Mouse (Mus musculus) liver, embryonic 13.5 days (tissue): ENCODE data around the gene Gm10203. TPM values are rescaled to one million over a fixed set of nuclear protein-coding genes. Genes with fewer than 3 reads are reported as not detected.

Experiments
- ATAC-seq: fragments of 200-750 bp; cut with Nextera tagmentation; 2 replicates; pipeline ENCODE4 v1.8.0; 2017; ENCODE audit warnings: low read depth, mild to moderate bottlenecking, moderate number of reproducible peaks, moderate library complexity
- DNase-seq: peaks from one replicate; pipeline ENCODE4 v3.0.0; 2022
- H3K27ac ChIP-seq: fragments of 300-500 bp; sonication (generic); 2 replicates; pipeline ENCODE4 v1.5.1; 2015; ENCODE audit warnings: moderate library complexity, mild to moderate bottlenecking, inconsistent platforms
- H3K27me3 ChIP-seq: fragments of 300-500 bp; sonication (generic); 2 replicates; pipeline ENCODE4 v1.6.1; 2015; ENCODE audit warnings: mild to moderate bottlenecking, inconsistent platforms
- H3K36me3 ChIP-seq: fragments of 300-500 bp; sonication (generic); 2 replicates; pipeline ENCODE4 v1.6.1; 2015; ENCODE audit warnings: mild to moderate bottlenecking, inconsistent platforms
- H3K4me1 ChIP-seq: fragments of 300-500 bp; sonication (generic); replicated peaks from 2 replicates; pipeline ENCODE4 v1.6.1; 2015; ENCODE audit warnings: inconsistent platforms
- H3K4me2 ChIP-seq: fragments of 300-500 bp; sonication (generic); 2 replicates; pipeline ENCODE4 v1.6.1; 2015; ENCODE audit warnings: inconsistent platforms, mild to moderate bottlenecking, moderate library complexity
- H3K4me3 ChIP-seq: fragments of 300-500 bp; sonication (generic); replicated peaks from 2 replicates; pipeline ENCODE4 v1.5.1; 2015; ENCODE audit warnings: mild to moderate bottlenecking, inconsistent platforms
- H3K9ac ChIP-seq: fragments of 300-500 bp; sonication (generic); 2 replicates; pipeline ENCODE4 v1.6.1; 2015; ENCODE audit warnings: mild to moderate bottlenecking, inconsistent platforms
- H3K9me3 ChIP-seq: fragments of 300-500 bp; sonication (generic); replicated peaks from 2 replicates; pipeline ENCODE4 v1.6.1; 2016; ENCODE audit warnings: inconsistent platforms
- WGBS: fragments of 180-500 bp; shearing (Covaris S2); methylation state at CpG from one replicate; pipeline ENCODE4 v1.1.7; 2015; ENCODE audit not compliant: insufficient replicate concordance; 5-methylcytosine and 5-hydroxymethylcytosine counted together
- polyA plus RNA-seq: library from polyadenylated mRNA; unstranded; fragments of >200 nt; fragmentation: Nextera tagmentation; extraction: Ambion mirVana; gene quantifications from 2 replicates; pipeline ENCODE4 v1.2.1, GENCODE M21; 2015

The Gm10203 gene
- polyA plus RNA-seq, 1 experiment from 2014 or later = not detected

DNA sequence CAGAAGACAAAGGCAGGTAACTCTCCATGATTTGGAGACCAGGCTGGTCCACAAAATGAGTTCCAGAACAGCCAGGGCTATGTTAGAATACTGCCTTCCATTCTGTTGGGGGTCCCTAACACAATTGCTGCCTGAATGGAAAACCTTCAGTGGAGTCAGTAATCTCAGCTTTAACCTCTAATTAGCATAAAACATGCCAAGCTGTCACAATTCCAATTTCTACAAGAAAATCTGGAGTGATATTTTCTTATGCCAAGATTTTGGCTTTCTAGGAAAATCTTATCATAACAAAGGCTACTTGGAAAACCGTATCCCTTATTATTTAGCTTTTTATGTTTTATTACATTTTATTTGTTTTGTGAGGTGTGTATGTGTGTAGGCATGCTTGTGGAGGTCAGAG, 26.5 kb upstream of the Gm10203 start:
- no peaks in the 10 kb centered on the region for H3K9me3 ChIP-seq
- H3K27ac ChIP-seq = no peak overlapping the region
- H3K4me2 ChIP-seq = no peak overlapping the region
- no peaks in the 10 kb centered on the region for H3K4me1 ChIP-seq
- DNase-seq (no peak), ATAC-seq (no peak)
- H3K4me3 ChIP-seq = no peak overlapping the region
- H3K27me3 ChIP-seq = peaks cover 47% of the 10 kb centered on the region
- H3K9ac ChIP-seq = no peak overlapping the region
- 66% methylated on average over 1 of the region's 1 CpGs for WGBS
- H3K36me3 ChIP-seq = no peaks in the 10 kb centered on the region

GRCm38 (mm10) chr6:149107615-149108014, 22.4 kb upstream of the Gm10203 start:
- Histone ChIP-seq H3K4me2 (no peak overlapping the region), H3K36me3 (no peaks in the 10 kb centered on the region), H3K4me3 (no peak overlapping the region), H3K4me1 (no peaks in the 10 kb centered on the region), H3K9ac (no peak overlapping the region), H3K27ac (no peak overlapping the region), H3K9me3 (no peaks in the 10 kb centered on the region), H3K27me3 (peaks cover 17% of the 10 kb centered on the region)
- ATAC-seq (no peak), DNase-seq (no peak)
- whole genome bisulfite sequencing = 53% methylated on average over 3 of the region's 3 CpGs

DNA sequence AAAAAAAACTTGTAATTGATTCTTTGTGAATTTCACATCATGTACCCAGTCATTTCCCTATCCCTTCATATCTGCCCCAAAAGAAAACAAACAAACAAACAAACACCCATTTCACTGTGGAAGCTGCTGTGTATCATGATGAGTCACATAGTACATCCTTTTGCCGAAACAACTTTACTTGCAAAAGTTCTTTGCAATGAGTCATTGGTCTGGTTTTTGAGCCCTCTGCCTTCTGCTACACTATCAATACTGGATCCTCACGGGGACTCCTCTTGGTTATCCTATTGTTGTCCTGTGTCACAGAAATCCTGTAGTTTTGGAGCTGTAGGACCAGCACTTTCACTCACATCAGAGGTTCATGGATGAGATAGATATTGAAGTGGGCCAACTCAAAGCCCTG, 21.1 kb upstream of the Gm10203 start:
- H3K9ac ChIP-seq = no peak overlapping the region
- no peak overlapping the region for H3K4me3 ChIP-seq
- no peak for ATAC-seq
- no peak overlapping the region for H3K4me2 ChIP-seq
- 48% methylated on average over 2 of the region's 2 CpGs for WGBS
- no peaks in the 10 kb centered on the region for H3K4me1 ChIP-seq
- H3K27ac ChIP-seq = no peak overlapping the region
- H3K9me3 ChIP-seq = no peaks in the 10 kb centered on the region
- 0 out of 2 replicates have a peak, but pooled peaks cover 5% of the 10 kb centered on the region for H3K27me3 ChIP-seq
- DNase-seq = no peak
- H3K36me3 ChIP-seq = no peaks in the 10 kb centered on the region

GRCm38 (mm10) chr6:149116992-149117391, 13.0 kb upstream of the Gm10203 start:
- Histone ChIP-seq H3K9me3 (no peaks in the 10 kb centered on the region), H3K27ac (no peak overlapping the region), H3K36me3 (no peaks in the 10 kb centered on the region), H3K27me3 (no peaks in the 10 kb centered on the region), H3K4me2 (no peak overlapping the region), H3K9ac (no peak overlapping the region), H3K4me1 (no peaks in the 10 kb centered on the region), H3K4me3 (no peak overlapping the region)
- ATAC-seq = no peak
- DNase-seq = no peak

DNA sequence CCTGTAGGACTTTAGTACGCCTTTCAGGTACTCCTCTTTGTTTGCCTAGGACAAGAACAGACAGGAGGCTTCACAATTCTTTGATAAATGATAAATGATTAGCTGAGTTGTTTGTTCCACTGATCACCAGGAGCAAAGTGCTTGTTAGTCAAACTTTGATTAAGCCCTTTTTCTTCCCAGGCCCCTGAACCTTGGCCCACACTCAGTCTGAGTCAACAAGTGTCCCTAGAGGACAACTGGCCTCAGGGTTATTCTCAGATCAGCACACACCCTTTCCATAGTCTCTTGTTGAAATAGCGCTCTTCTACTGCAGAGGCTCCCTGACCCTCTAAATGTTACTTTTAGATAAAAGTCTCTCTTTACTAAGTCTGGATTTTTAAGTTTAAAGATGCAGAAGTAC, 11.0 kb upstream of the Gm10203 start:
- Histone ChIP-seq H3K27me3 (no peaks in the 10 kb centered on the region), H3K9ac (no peak overlapping the region), H3K27ac (0 out of 2 replicates have a peak overlapping the region, but pooled peaks have one; percentile 6), H3K36me3 (no peaks in the 10 kb centered on the region), H3K4me1 (no peaks in the 10 kb centered on the region), H3K9me3 (no peaks in the 10 kb centered on the region), H3K4me3 (no peak overlapping the region), H3K4me2 (no peak overlapping the region)
- ATAC-seq = peak; percentile 80
- no peak for DNase-seq
- 62% methylated on average over 2 of the region's 2 CpGs for WGBS

DNA sequence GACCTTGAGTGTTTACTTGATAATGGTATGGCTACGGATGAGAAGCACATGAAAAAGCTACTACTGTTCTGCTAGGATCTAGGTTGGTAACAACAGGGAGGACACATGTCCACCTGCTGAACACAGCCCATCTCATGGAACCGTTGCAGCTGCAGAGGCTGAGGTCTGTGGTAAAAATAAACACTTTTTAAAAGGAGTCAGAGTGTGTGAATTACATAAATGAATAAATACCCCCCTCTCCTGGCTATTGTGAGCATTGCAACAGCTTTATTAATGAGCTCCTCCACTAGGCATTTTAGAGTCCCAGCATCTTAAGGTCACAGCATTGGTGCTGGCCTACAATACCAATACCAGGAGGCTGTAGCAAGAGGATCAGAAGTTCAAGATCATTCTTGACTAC, 10.1 kb upstream of the Gm10203 start:
- H3K4me2 ChIP-seq = no peak overlapping the region
- no peak overlapping the region for H3K9ac ChIP-seq
- WGBS = 30% methylated on average over 2 of the region's 2 CpGs
- no peak overlapping the region for H3K27ac ChIP-seq
- ATAC-seq (peak; percentile 35; the same call in 1 of the 2 replicates), DNase-seq (peak; percentile 25)
- no peaks in the 10 kb centered on the region for H3K9me3 ChIP-seq
- H3K4me1 ChIP-seq = no peaks in the 10 kb centered on the region
- H3K4me3 ChIP-seq = no peak overlapping the region
- H3K36me3 ChIP-seq = no peaks in the 10 kb centered on the region
- no peaks in the 10 kb centered on the region for H3K27me3 ChIP-seq

DNA sequence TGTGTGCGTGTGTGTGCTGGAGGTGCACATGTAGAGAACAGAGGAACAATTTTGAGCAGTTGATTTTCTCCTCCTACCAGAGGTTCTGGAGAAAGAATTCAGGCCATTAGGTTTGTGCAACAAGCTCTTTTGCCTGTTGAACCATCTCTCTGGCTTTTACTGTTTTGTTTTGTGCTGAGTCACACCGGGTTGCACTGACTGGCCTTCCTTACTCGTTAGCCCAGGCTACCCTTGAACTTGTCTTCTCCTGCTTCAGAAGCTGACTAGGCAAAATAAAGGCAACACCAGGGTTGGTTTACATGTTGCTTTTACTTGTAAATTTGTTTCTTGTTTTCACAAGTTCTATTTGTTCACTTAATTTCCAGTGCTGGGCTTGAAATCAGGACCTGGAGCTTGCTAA, 6.9 kb upstream of the Gm10203 start:
- H3K4me3 ChIP-seq = no peak overlapping the region
- no peak overlapping the region for H3K9ac ChIP-seq
- DNase-seq (no peak), ATAC-seq (no peak)
- H3K27me3 ChIP-seq = no peaks in the 10 kb centered on the region
- WGBS = 59% methylated on average over 3 of the region's 3 CpGs
- no peak overlapping the region for H3K27ac ChIP-seq
- no peaks in the 10 kb centered on the region for H3K9me3 ChIP-seq
- no peaks in the 10 kb centered on the region for H3K4me1 ChIP-seq
- H3K4me2 ChIP-seq = no peak overlapping the region
- H3K36me3 ChIP-seq = no peaks in the 10 kb centered on the region

DNA sequence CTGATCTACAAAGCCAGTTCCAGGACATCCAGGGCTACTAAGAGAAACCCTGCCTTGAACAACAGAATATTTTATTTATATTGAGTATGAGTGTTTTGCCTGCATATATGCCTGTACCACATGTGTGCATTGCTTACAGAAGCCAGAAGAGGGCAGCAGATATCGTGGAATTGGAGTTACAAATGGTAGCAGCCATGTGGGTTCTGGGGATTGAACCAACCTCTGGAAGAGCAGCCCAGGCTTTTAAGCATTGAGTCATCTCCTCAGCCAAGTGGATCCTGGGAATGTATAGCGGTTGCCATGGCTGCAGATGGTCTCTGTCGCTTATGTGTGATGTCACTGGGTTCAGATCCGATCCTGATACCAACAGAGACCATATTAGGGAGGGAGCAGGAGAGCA, 3.3 kb upstream of the Gm10203 start:
- Histone ChIP-seq H3K4me3 (no peak overlapping the region), H3K4me2 (no peak overlapping the region)
- peak; percentile 62; the same call in 1 of the 2 replicates for ATAC-seq

GRCm38 (mm10) chr6:149131111-149131510, 1.1 kb downstream of the Gm10203 start:
- H3K4me1 ChIP-seq = peaks cover 15% of the 10 kb centered on the region
- no peak overlapping the region for H3K27ac ChIP-seq
- DNase-seq = no peak
- WGBS = 28% methylated on average over 3 of the region's 3 CpGs
- ATAC-seq = no peak
- H3K4me3 ChIP-seq = no peak overlapping the region
- no peaks in the 10 kb centered on the region for H3K27me3 ChIP-seq
- H3K36me3 ChIP-seq = no peaks in the 10 kb centered on the region
- no peak overlapping the region for H3K4me2 ChIP-seq
- H3K9me3 ChIP-seq = no peaks in the 10 kb centered on the region
- H3K9ac ChIP-seq = no peak overlapping the region

More for the DNA sequence above, 3.3 kb upstream of the Gm10203 start:
- no peaks in the 10 kb centered on the region for H3K4me1 ChIP-seq
- no peak overlapping the region for H3K9ac ChIP-seq
- no peaks in the 10 kb centered on the region for H3K36me3 ChIP-seq
- 44% methylated on average over 4 of the region's 4 CpGs for WGBS
- no peak overlapping the region for H3K27ac ChIP-seq
- H3K9me3 ChIP-seq = no peaks in the 10 kb centered on the region
- peak; percentile 33 for DNase-seq
- H3K27me3 ChIP-seq = no peaks in the 10 kb centered on the region

- Histone ChIP-seq H3K4me1 (peaks cover 15% of the 10 kb centered on the region), H3K36me3 (no peaks in the 10 kb centered on the region), H3K27ac (no peak overlapping the region), H3K4me2 (no peak overlapping the region), H3K4me3 (no peak overlapping the region), H3K9ac (no peak overlapping the region), H3K9me3 (no peaks in the 10 kb centered on the region), H3K27me3 (no peaks in the 10 kb centered on the region)
- ATAC-seq (peak; percentile 50; the same call in 1 of the 2 replicates), DNase-seq (peak; percentile 28)
- 24% methylated on average over 5 of the region's 5 CpGs for WGBS
Observed at GRCm38 (mm10) chr6:149132311-149133077, 2.5 kb downstream of the Gm10203 start.

GRCm38 (mm10) chr6:149134391-149135150, 4.6 kb downstream of the Gm10203 start:
- Histone ChIP-seq H3K9ac (no peak overlapping the region), H3K4me2 (no peak overlapping the region), H3K9me3 (no peaks in the 10 kb centered on the region), H3K36me3 (no peaks in the 10 kb centered on the region), H3K27me3 (no peaks in the 10 kb centered on the region), H3K27ac (no peak overlapping the region), H3K4me1 (peaks cover 15% of the 10 kb centered on the region), H3K4me3 (no peak overlapping the region)
- peak; percentile 37; the same call in 1 of the 2 replicates for ATAC-seq
- 33% methylated on average over 5 of the region's 5 CpGs for WGBS
- no peak for DNase-seq
